ENCODE assay signal across 8 mouse cellular contexts in genomic region chr6:115049015-115049414, GRCm38 (mm10). TPM values are rescaled to one million over a fixed set of nuclear protein-coding genes. Genes with fewer than 3 reads are reported as not detected.
DNase-seq lines count a peak whose midpoint lies in the region; ATAC-seq and TF ChIP-seq lines count a peak whose summit lies in the region.

No protein-coding gene starts in this region.

- H3K4me2 ChIP-seq in forebrain, postnatal 0 days (ENCODE audit: low read depth): no peak overlapping the region
- no peak overlapping the region for H3K4me2 ChIP-seq in forebrain, embryonic 16.5 days (ENCODE audit: low read length)
- no peak overlapping the region for H3K4me2 ChIP-seq in midbrain, embryonic 16.5 days (ENCODE audit: low read length)

- H3K4me3 ChIP-seq in forebrain, postnatal 0 days (ENCODE audit: low read depth, low read length): no peak overlapping the region
- H3K4me3 ChIP-seq in forebrain, embryonic 16.5 days (replicated peaks; ENCODE audit: low read length): no peak overlapping the region
- H3K4me3 ChIP-seq in midbrain, embryonic 10.5 days: no peak overlapping the region
- H3K4me3 ChIP-seq in midbrain, embryonic 16.5 days (ENCODE audit: low read depth, low read length): no peak overlapping the region

- H3K36me3 ChIP-seq in forebrain, postnatal 0 days (ENCODE audit: insufficient read depth): no peaks in the 10 kb centered on the region
- H3K36me3 ChIP-seq in forebrain, embryonic 16.5 days (ENCODE audit: control insufficient read depth, insufficient read depth): no peaks in the 10 kb centered on the region
- H3K36me3 ChIP-seq in midbrain, embryonic 10.5 days: no peaks in the 10 kb centered on the region
- no peaks in the 10 kb centered on the region for H3K36me3 ChIP-seq in midbrain, embryonic 16.5 days (ENCODE audit: control insufficient read depth, insufficient read depth, low read length)

- no peaks in the 10 kb centered on the region for H3K9me3 ChIP-seq in forebrain, postnatal 0 days (ENCODE audit: low read length)
- H3K9me3 ChIP-seq in forebrain, embryonic 16.5 days (ENCODE audit: control insufficient read depth, low read length): no peaks in the 10 kb centered on the region
- H3K9me3 ChIP-seq in midbrain, embryonic 10.5 days (replicated peaks): no peaks in the 10 kb centered on the region
- H3K9me3 ChIP-seq in midbrain, embryonic 16.5 days (replicated peaks; ENCODE audit: control insufficient read depth, low read length, poor library complexity, severe bottlenecking): no peaks in the 10 kb centered on the region

- WGBS in forebrain, postnatal 0 days: 22% methylated on average over 4 of the region's 4 CpGs
- WGBS in forebrain, embryonic 16.5 days: 24% methylated on average over 4 of the region's 4 CpGs
- 30% methylated on average over 4 of the region's 4 CpGs for WGBS in midbrain, embryonic 10.5 days
- 21% methylated on average over 4 of the region's 4 CpGs for WGBS in midbrain, embryonic 16.5 days

- no peaks in the 10 kb centered on the region for H3K27me3 ChIP-seq in forebrain, postnatal 0 days (ENCODE audit: insufficient read depth, low read length)
- no peaks in the 10 kb centered on the region for H3K27me3 ChIP-seq in forebrain, embryonic 16.5 days (replicated peaks; ENCODE audit: control insufficient read depth, insufficient read depth, low read length)
- no peaks in the 10 kb centered on the region for H3K27me3 ChIP-seq in midbrain, embryonic 10.5 days (ENCODE audit: low read depth, poor library complexity, severe bottlenecking)
- H3K27me3 ChIP-seq in midbrain, embryonic 16.5 days (ENCODE audit: control insufficient read depth, insufficient read depth, low read depth, low read length): no peaks in the 10 kb centered on the region

- H3K9ac ChIP-seq in forebrain, postnatal 0 days: no peak overlapping the region
- no peak overlapping the region for H3K9ac ChIP-seq in forebrain, embryonic 16.5 days (replicated peaks; ENCODE audit: low read depth, low read length)
- no peak overlapping the region for H3K9ac ChIP-seq in midbrain, embryonic 16.5 days (ENCODE audit: low read depth, low read length)

- peak; percentile 29 for DNase-seq in forebrain, postnatal 0 days
- DNase-seq in midbrain, embryonic 10.5 days (ENCODE audit: low spot score): peak; percentile 52
- DNase-seq in cerebellum, postnatal 25 days: peak; percentile 76 to 88
- peak; percentile 51 for DNase-seq in lung, postnatal 10 days
- DNase-seq in thymus, postnatal 4 days: peak; percentile 68
- DNase-seq in gastrocnemius, postnatal 25 days: no peak

- peak; percentile 69 for TF ChIP-seq CTCF in forebrain, postnatal 0 days (IDR thresholded peaks at IDR 0.05; ENCODE audit: low read depth)

- ATAC-seq in forebrain, postnatal 0 days: no peak
- ATAC-seq in forebrain, embryonic 16.5 days: no peak
- ATAC-seq in midbrain, embryonic 16.5 days: no peak

- no peaks in the 10 kb centered on the region for H3K4me1 ChIP-seq in forebrain, postnatal 0 days (ENCODE audit: insufficient read depth)
- peaks cover 8% of the 10 kb centered on the region for H3K4me1 ChIP-seq in forebrain, embryonic 16.5 days (replicated peaks; ENCODE audit: control insufficient read depth, insufficient read depth, low read length)
- H3K4me1 ChIP-seq in midbrain, embryonic 10.5 days: no peaks in the 10 kb centered on the region
- H3K4me1 ChIP-seq in midbrain, embryonic 16.5 days (ENCODE audit: control insufficient read depth, insufficient read depth, low read length): no peaks in the 10 kb centered on the region

- no peak overlapping the region for H3K27ac ChIP-seq in forebrain, postnatal 0 days (ENCODE audit: low read depth, low read length)
- H3K27ac ChIP-seq in forebrain, embryonic 16.5 days (ENCODE audit: low read length): no peak overlapping the region
- H3K27ac ChIP-seq in midbrain, embryonic 10.5 days (replicated peaks): no peak overlapping the region
- no peak overlapping the region for H3K27ac ChIP-seq in midbrain, embryonic 16.5 days (ENCODE audit: low read length)

RNA-seq across cellular contexts. Expression of gene Tamm41, which starts 11.3 kb away (rescaled TPM):
- 33.7 and 37.5 TPM in 2 replicates for total RNA-seq in forebrain, postnatal 0 days (2014; rRNA removed)
- polyA plus RNA-seq in forebrain, postnatal 0 days (2015; fragmentation: Nextera tagmentation; extraction: Ambion mirVana): 49.0 and 54.4 TPM in 2 replicates
- polyA plus RNA-seq in forebrain, embryonic 16.5 days (2015; fragmentation: Nextera tagmentation; extraction: Ambion mirVana): 54.2 and 58.2 TPM in 2 replicates
- 85.6 and 100 TPM in 2 replicates for polyA plus RNA-seq in midbrain, embryonic 10.5 days (2016; fragmentation: Nextera tagmentation; extraction: Ambion mirVana)
- polyA plus RNA-seq in midbrain, embryonic 16.5 days (2015; fragmentation: Nextera tagmentation; extraction: Ambion mirVana): 47.0 and 51.5 TPM in 2 replicates
- total RNA-seq in gastrocnemius, postnatal 25 days (2021): 1 to 10 TPM; 7.2 to 7.9 TPM
